Mouse (Mus musculus) E14TG2a.4 (cell line): Measurements from ENCODE around the gene Nfil3.

Source experiments
- CTCF ChIP-seq: conservative IDR thresholded peaks from 2 replicates; pipeline ENCODE4 v1.5.1; 2014; ENCODE audit warnings: low read length
- NANOG ChIP-seq: IDR thresholded peaks from 2 replicates; pipeline ENCODE4 v1.6.1; 2014; ENCODE audit warnings: borderline replicate concordance, low read length, mixed read lengths
- POU5F1 ChIP-seq: IDR thresholded peaks from 2 replicates; pipeline ENCODE4 v1.6.1; 2014; ENCODE audit warnings: low read length, borderline replicate concordance

DNA sequence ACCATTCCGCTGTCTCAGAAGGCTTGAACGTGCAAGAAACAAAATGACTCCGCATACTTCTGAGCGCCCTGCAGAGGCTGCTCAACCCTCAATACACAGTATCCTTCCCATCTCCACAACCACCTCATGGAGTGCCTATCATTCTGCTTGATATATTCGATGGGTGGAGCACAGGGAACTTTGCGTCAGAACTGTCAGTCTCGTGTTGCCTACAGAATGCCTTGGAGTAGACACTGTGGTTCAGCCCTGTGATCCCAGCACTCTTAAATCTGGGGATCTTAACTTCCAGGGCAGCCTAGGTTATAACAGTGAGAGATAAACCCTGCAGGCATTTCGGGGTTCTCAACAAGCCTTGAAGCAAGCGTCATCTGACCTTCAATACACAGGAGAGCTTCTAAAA is 52.5 kb downstream of the Nfil3 start:
- TF ChIP-seq CTCF (no peak), POU5F1 (no peak), NANOG (no peak)
